Mouse (Mus musculus) CD4-positive helper T cell, adult 2 months (primary cell): ENCODE data around the gene Barhl1.

ENCODE experiments used
- DNase-seq: peaks from one replicate; pipeline ENCODE4 v3.0.0-alpha.2; 2012; ENCODE audit warnings: low read depth, missing footprints, low spot score

The Barhl1 gene

GRCm38 (mm10) chr2:28911331-28912038, 5.0 kb downstream of the Barhl1 start:
- no peak for DNase-seq

- DNase-seq, result no peak
Observed at GRCm38 (mm10) chr2:28910877-28911276, 5.6 kb downstream of the Barhl1 start.

GRCm38 (mm10) chr2:28909818-28910710, 6.4 kb downstream of the Barhl1 start:
- DNase-seq, result no peak

GRCm38 (mm10) chr2:28909186-28909817, 7.2 kb downstream of the Barhl1 start:
- DNase-seq, result no peak

GRCm38 (mm10) chr2:28908389-28909153, 7.9 kb downstream of the Barhl1 start:
- DNase-seq, result no peak

- no peak for DNase-seq
Observed at GRCm38 (mm10) chr2:28907691-28908388, 8.6 kb downstream of the Barhl1 start.

- no peak for DNase-seq
Observed at GRCm38 (mm10) chr2:28905561-28905960, 10.9 kb downstream of the Barhl1 start.

- DNase-seq, result no peak
Observed at GRCm38 (mm10) chr2:28904786-28905185, 11.7 kb downstream of the Barhl1 start.

- no peak for DNase-seq
Observed at GRCm38 (mm10) chr2:28903871-28904270, 12.6 kb downstream of the Barhl1 start.

- no peak for DNase-seq
Observed at GRCm38 (mm10) chr2:28902291-28902690, 14.2 kb downstream of the Barhl1 start.

GRCm38 (mm10) chr2:28897340-28897899, 19.0 kb downstream of the Barhl1 start:
- no peak for DNase-seq

- no peak for DNase-seq
Observed at GRCm38 (mm10) chr2:28895876-28896275, 20.6 kb downstream of the Barhl1 start.

- DNase-seq, result no peak
Observed at GRCm38 (mm10) chr2:28893526-28893925, 22.9 kb downstream of the Barhl1 start.

GRCm38 (mm10) chr2:28892796-28893195, 23.7 kb downstream of the Barhl1 start:
- no peak for DNase-seq

- DNase-seq, result no peak
Observed at GRCm38 (mm10) chr2:28884914-28885313, 31.6 kb downstream of the Barhl1 start.

GRCm38 (mm10) chr2:28882826-28883485, 33.5 kb downstream of the Barhl1 start:
- DNase-seq, result no peak

GRCm38 (mm10) chr2:28882047-28882446, 34.4 kb downstream of the Barhl1 start:
- DNase-seq, result no peak

GRCm38 (mm10) chr2:28881275-28881674, 35.2 kb downstream of the Barhl1 start:
- DNase-seq, result no peak

- DNase-seq, result no peak
Observed at GRCm38 (mm10) chr2:28875554-28875953, 40.9 kb downstream of the Barhl1 start.

- no peak for DNase-seq
Observed at GRCm38 (mm10) chr2:28867495-28867894, 49.0 kb downstream of the Barhl1 start.
